ENCODE assay signal across 8 mouse cellular contexts in the genomic region with DNA sequence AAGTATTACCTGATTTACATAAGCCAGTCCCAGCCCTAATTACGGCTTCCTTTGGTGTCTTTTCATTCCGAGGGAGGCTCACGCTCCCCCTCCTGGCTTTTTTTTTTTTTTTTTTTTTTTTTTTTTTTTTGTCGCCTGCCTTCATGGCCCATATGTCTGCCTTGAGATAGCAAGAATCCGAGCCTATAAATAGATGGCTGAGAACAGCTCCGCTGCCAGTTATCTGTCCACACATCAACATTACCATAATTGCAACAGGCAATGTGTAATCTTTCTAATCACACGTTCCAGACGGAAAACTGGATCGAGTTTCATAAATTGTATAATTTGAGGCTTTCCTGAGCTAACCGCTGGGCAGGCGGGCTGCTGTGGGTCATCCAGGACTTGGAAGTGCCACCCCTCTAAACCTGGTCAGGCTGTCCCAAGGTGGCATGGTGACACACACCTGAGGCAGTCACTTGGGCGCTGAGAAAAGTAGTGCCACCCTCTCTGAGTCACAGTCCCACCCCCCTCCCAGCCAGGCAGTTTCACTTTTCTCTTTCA.
DNase-seq lines count a peak whose midpoint lies in the region; ATAC-seq and TF ChIP-seq lines count a peak whose summit lies in the region.

No protein-coding gene starts in this region.

- 12% methylated on average over 12 of the region's 12 CpGs for WGBS in kidney, embryonic 16.5 days
- WGBS in kidney, adult 2 months: 45% methylated on average over 12 of the region's 12 CpGs
- WGBS in heart, postnatal 0 days: 10% methylated on average over 12 of the region's 12 CpGs
- WGBS in limb, embryonic 13.5 days: 11% methylated on average over 12 of the region's 12 CpGs
- 15% methylated on average over 12 of the region's 12 CpGs for WGBS in neural tube, embryonic 13.5 days

- no peak for TF ChIP-seq EP300 in heart, postnatal 0 days (IDR thresholded peaks at IDR 0.05; ENCODE audit: low read depth)

- no peak overlapping the region for H3K9ac ChIP-seq in kidney, embryonic 16.5 days (replicated peaks; ENCODE audit: low read length)
- no peak overlapping the region for H3K9ac ChIP-seq in heart, postnatal 0 days (replicated peaks; ENCODE audit: low read depth, low read length)
- H3K9ac ChIP-seq in limb, embryonic 13.5 days: no peak overlapping the region
- H3K9ac ChIP-seq in neural tube, embryonic 13.5 days: 0 out of 2 replicates have a peak overlapping the region, but pooled peaks have one; percentile 2

- H3K9me3 ChIP-seq in kidney, embryonic 16.5 days (ENCODE audit: low read length): no peaks in the 10 kb centered on the region
- H3K9me3 ChIP-seq in heart, postnatal 0 days (replicated peaks; ENCODE audit: control insufficient read depth, low read length): no peaks in the 10 kb centered on the region
- no peaks in the 10 kb centered on the region for H3K9me3 ChIP-seq in limb, embryonic 13.5 days
- H3K9me3 ChIP-seq in neural tube, embryonic 13.5 days: no peaks in the 10 kb centered on the region

- peak overlapping the region; percentile 47 for H3K4me2 ChIP-seq in kidney, embryonic 16.5 days (replicated peaks; ENCODE audit: low read depth, low read length)
- H3K4me2 ChIP-seq in heart, postnatal 0 days (ENCODE audit: low read depth, low read length): peak overlapping the region; percentile 55
- peak overlapping the region; percentile 49 for H3K4me2 ChIP-seq in limb, embryonic 13.5 days (replicated peaks)
- peak overlapping the region; percentile 41 for H3K4me2 ChIP-seq in neural tube, embryonic 13.5 days

- no peak for ATAC-seq in kidney, embryonic 16.5 days (ENCODE audit: low FRiP score, low TSS enrichment)
- no peak for ATAC-seq in heart, postnatal 0 days (ENCODE audit: insufficient read depth, low read depth)
- no peak for ATAC-seq in limb, embryonic 13.5 days (ENCODE audit: low FRiP score, low read depth)
- ATAC-seq in neural tube, embryonic 13.5 days (ENCODE audit: low read depth): peak; percentile 25; the same call in 1 of the 2 replicates

- no peaks in the 10 kb centered on the region for H3K36me3 ChIP-seq in kidney, embryonic 16.5 days (ENCODE audit: insufficient read depth, low read length)
- no peaks in the 10 kb centered on the region for H3K36me3 ChIP-seq in kidney, adult 2 months (ENCODE audit: control insufficient read depth, insufficient read depth, low read length)
- no peaks in the 10 kb centered on the region for H3K36me3 ChIP-seq in heart, postnatal 0 days (replicated peaks; ENCODE audit: control insufficient read depth, insufficient read depth, low read length)
- H3K36me3 ChIP-seq in limb, embryonic 13.5 days: no peaks in the 10 kb centered on the region
- H3K36me3 ChIP-seq in neural tube, embryonic 13.5 days: no peaks in the 10 kb centered on the region

- no peak for DNase-seq in kidney, adult 2 months
- DNase-seq in brain, embryonic 14.5 days (ENCODE audit: low read depth): peak; percentile 94
- no peak for DNase-seq in heart, postnatal 0 days (ENCODE audit: low spot score)
- no peak for DNase-seq in ovary, postnatal 10 days (ENCODE audit: low spot score)
- DNase-seq in adrenal gland, postnatal 25 days: no peak

- H3K27ac ChIP-seq in kidney, embryonic 16.5 days (ENCODE audit: low read length): no peak overlapping the region
- H3K27ac ChIP-seq in kidney, adult 2 months (ENCODE audit: insufficient read depth, low read depth, low read length): no peak overlapping the region
- no peak overlapping the region for H3K27ac ChIP-seq in heart, postnatal 0 days (ENCODE audit: low read depth)
- H3K27ac ChIP-seq in limb, embryonic 13.5 days: no peak overlapping the region
- peak overlapping the region; percentile 61; the same call in 1 of the 2 replicates for H3K27ac ChIP-seq in neural tube, embryonic 13.5 days (replicated peaks)

- H3K27me3 ChIP-seq in kidney, embryonic 16.5 days (ENCODE audit: insufficient read depth, low read length): peaks cover 19% of the 10 kb centered on the region
- no peaks in the 10 kb centered on the region for H3K27me3 ChIP-seq in kidney, adult 2 months (replicated peaks; ENCODE audit: control insufficient read depth, insufficient read depth, low read length)
- H3K27me3 ChIP-seq in heart, postnatal 0 days (ENCODE audit: control insufficient read depth, insufficient read depth, low read length): peaks cover 78% of the 10 kb centered on the region
- peaks cover 34% of the 10 kb centered on the region for H3K27me3 ChIP-seq in limb, embryonic 13.5 days
- peaks cover 39% of the 10 kb centered on the region for H3K27me3 ChIP-seq in neural tube, embryonic 13.5 days

- H3K4me3 ChIP-seq in kidney, embryonic 16.5 days (ENCODE audit: low read length): peak overlapping the region; percentile 24
- H3K4me3 ChIP-seq in kidney, adult 2 months (ENCODE audit: insufficient read depth, low read depth, low read length): no peak overlapping the region
- peak overlapping the region; percentile 27; the same call in 1 of the 2 replicates for H3K4me3 ChIP-seq in heart, postnatal 0 days (ENCODE audit: low read depth, low read length)
- H3K4me3 ChIP-seq in limb, embryonic 13.5 days: 0 out of 2 replicates have a peak overlapping the region, but pooled peaks have one; percentile 7
- H3K4me3 ChIP-seq in neural tube, embryonic 13.5 days: no peak overlapping the region

- peaks cover 36% of the 10 kb centered on the region for H3K4me1 ChIP-seq in kidney, embryonic 16.5 days (ENCODE audit: insufficient read depth, low read length)
- H3K4me1 ChIP-seq in kidney, adult 2 months (ENCODE audit: control insufficient read depth, insufficient read depth, low read length): peaks cover 7% of the 10 kb centered on the region; the same call in 1 of the 2 replicates
- H3K4me1 ChIP-seq in heart, postnatal 0 days (ENCODE audit: control insufficient read depth, insufficient read depth): peaks cover 12% of the 10 kb centered on the region
- H3K4me1 ChIP-seq in limb, embryonic 13.5 days: peaks cover 49% of the 10 kb centered on the region
- peaks cover 42% of the 10 kb centered on the region for H3K4me1 ChIP-seq in neural tube, embryonic 13.5 days (replicated peaks)

- no peak for TF ChIP-seq POLR2A in kidney, adult 2 months (IDR thresholded peaks at IDR 0.05; ENCODE audit: low read depth, low read length)
- TF ChIP-seq POLR2A in brain, embryonic 14.5 days (IDR thresholded peaks at IDR 0.05; ENCODE audit: borderline replicate concordance, extremely low read depth, insufficient read depth, insufficient read length, poor library complexity, severe bottlenecking): no peak

- no peak for TF ChIP-seq CTCF in kidney, adult 2 months (conservative IDR thresholded peaks at IDR 0.05; ENCODE audit: insufficient read depth, insufficient read length, low read depth, low read length)
- no peak for TF ChIP-seq CTCF in brain, embryonic 14.5 days (IDR thresholded peaks at IDR 0.05; ENCODE audit: borderline replicate concordance, extremely low read depth, insufficient read depth, insufficient read length)
- TF ChIP-seq CTCF in heart, postnatal 0 days (IDR thresholded peaks at IDR 0.05; ENCODE audit: low read depth): no peak

Comparison
In these comparisons a context has a peak if more than half of its experiments do, and no peak if none do; other contexts are left out.
1. H3K4me3 ChIP-seq: peak in kidney, embryonic 16.5 days (single experiment), heart, postnatal 0 days (single experiment) and limb, embryonic 13.5 days (single experiment); none in kidney, adult 2 months (single experiment) and neural tube, embryonic 13.5 days (single experiment).
2. Peak in every context shown above with its lines, with median percentiles within 50 percentile points of each other: H3K4me2 ChIP-seq.